Mouse (Mus musculus): ENCODE results near the gene Nhlrc4.

GRCm38 (mm10) chr17:25984066-25984465, 39.3 kb upstream of the Nhlrc4 start:
- TF ChIP-seq CTCF (IDR thresholded peaks at IDR 0.05), result no peak
- TF ChIP-seq POLR2A (IDR thresholded peaks at IDR 0.05; ENCODE audit: insufficient read depth, low read depth, low read length), result no peak
- no peak for TF ChIP-seq EP300 (IDR thresholded peaks at IDR 0.05; ENCODE audit: insufficient read depth, low read depth, low read length)
